7 mouse cellular contexts compared by ENCODE assay signal in genomic region chrX:7733571-7734156, GRCm38 (mm10). TPM values are rescaled to one million over a fixed set of nuclear protein-coding genes. Genes with fewer than 3 reads are reported as not detected.
DNase-seq lines count a peak whose midpoint lies in the region; ATAC-seq and TF ChIP-seq lines count a peak whose summit lies in the region.

No protein-coding gene starts in this region.

- no peaks in the 10 kb centered on the region for H3K9me3 ChIP-seq in CH12.LX (replicated peaks; ENCODE audit: low read length)
- H3K9me3 ChIP-seq in heart, embryonic 15.5 days (replicated peaks): no peaks in the 10 kb centered on the region

- peaks cover 0 to 36% of the 10 kb centered on the region in 2 experiments for H3K36me3 ChIP-seq in CH12.LX (replicated peaks in 1 of 2; ENCODE audit: control insufficient read depth in 1 of 2, insufficient read depth in 1 of 2, low read length in 1 of 2)
- H3K36me3 ChIP-seq in heart, embryonic 15.5 days: no peaks in the 10 kb centered on the region

- dilution Hi-C loops in CH12.LX (cut with MboI; ENCODE audit: extremely low pct_ligation_motif_present, extremely low pct_unique_long_range_greater_than_20kb, low sequenced_read_pairs): no loop called here

- peak overlapping the region; percentile 71 for H3K9ac ChIP-seq in CH12.LX (ENCODE audit: insufficient read depth, low read depth)
- no peak overlapping the region for H3K9ac ChIP-seq in heart, embryonic 15.5 days

- peak overlapping the region; percentile 26; the same call in 1 of the 2 replicates for H3K27ac ChIP-seq in CH12.LX (ENCODE audit: insufficient read depth, low read depth)
- H3K27ac ChIP-seq in heart, embryonic 15.5 days: no peak overlapping the region

- in situ Hi-C loops in CH12.LX (cut with MboI; ENCODE audit: low pct_ligation_motif_present, low pct_unique_long_range_greater_than_20kb, low sequenced_read_pairs): no loop called here

- peak overlapping the region; percentile 54 for H3K4me2 ChIP-seq in CH12.LX (ENCODE audit: insufficient read depth, low read depth, poor library complexity, severe bottlenecking)
- H3K4me2 ChIP-seq in heart, embryonic 15.5 days: peak overlapping the region; percentile 33; the same call in 1 of the 2 replicates

- no peak for ATAC-seq in heart, embryonic 15.5 days (replicated peaks; ENCODE audit: insufficient number of reproducible peaks, insufficient read depth, low FRiP score, low read depth)

- peak overlapping the region; percentile 28 to 62 (median 46) for H3K4me3 ChIP-seq in CH12.LX (replicated peaks in 1 of 3; ENCODE audit: low read depth in 2 of 3, low read length in 2 of 3, poor library complexity in 1 of 3)
- H3K4me3 ChIP-seq in heart, embryonic 15.5 days: no peak overlapping the region

- peak; percentile 66 for DNase-seq in CH12.LX (ENCODE audit: extremely low read depth)
- peak; percentile 79 for DNase-seq in T-cell, adult 2 months (ENCODE audit: low spot score)
- DNase-seq in embryo, embryonic 11 days: peak; percentile 63
- peak; percentile 86 to 89 for DNase-seq in kidney, postnatal 4 days
- DNase-seq in lung, postnatal 10 days: peak; percentile 86
- peak; percentile 66 for DNase-seq in spleen, adult 12 weeks (ENCODE audit: low spot score)

- peak; percentile 47 for TF ChIP-seq RAD21 in CH12.LX (IDR thresholded peaks at IDR 0.05; ENCODE audit: low read depth, low read length)

- 21% methylated on average over 26 of the region's 26 CpGs for WGBS in heart, embryonic 15.5 days

- 0 out of 2 replicates have a peak, but pooled peaks cover 7% of the 10 kb centered on the region for H3K79me2 ChIP-seq in CH12.LX (replicated peaks; ENCODE audit: control insufficient read depth, extremely low read depth, insufficient read depth, poor library complexity, severe bottlenecking)

- TF ChIP-seq POLR2A in CH12.LX (IDR thresholded peaks at IDR 0.05; ENCODE audit: low read depth, low read length): peak; percentile 40; the same call in 1 of the 2 replicates

- peak in 1 of 2 experiments; percentile 73; a peak in 2 of 4 replicates for TF ChIP-seq CTCF in CH12.LX (conservative IDR thresholded peaks at IDR 0.05 in 1 of 2, IDR thresholded peaks at IDR 0.05 in 1 of 2; ENCODE audit: low read depth in 2 of 2, low read length in 2 of 2)

- TF ChIP-seq EP300 in CH12.LX (IDR thresholded peaks at IDR 0.05; ENCODE audit: low read length): no peak

- no peaks in the 10 kb centered on the region for H3K27me3 ChIP-seq in CH12.LX (replicated peaks)
- H3K27me3 ChIP-seq in heart, embryonic 15.5 days: no peaks in the 10 kb centered on the region

- peaks cover 6 to 45% of the 10 kb centered on the region in 2 experiments for H3K4me1 ChIP-seq in CH12.LX (ENCODE audit: control insufficient read depth in 1 of 2, insufficient read depth in 2 of 2)
- H3K4me1 ChIP-seq in heart, embryonic 15.5 days (replicated peaks): peaks cover 4% of the 10 kb centered on the region; the same call in 1 of the 2 replicates

TF ChIP-seq in CH12.LX, 34 proteins besides CTCF, POLR2A, EP300 and RAD21:
- TF ChIP-seq IRF4 (IDR thresholded peaks at IDR 0.05; ENCODE audit: low read depth, low read length): no peak
- TF ChIP-seq SMC3 (IDR thresholded peaks at IDR 0.05; ENCODE audit: low read depth, low read length): peak; percentile 52
- TF ChIP-seq MAZ (IDR thresholded peaks at IDR 0.05; ENCODE audit: low read depth, low read length): no peak
- TF ChIP-seq MXI1 (IDR thresholded peaks at IDR 0.05; ENCODE audit: low read depth, low read length): no peak
- TF ChIP-seq NRF1 (IDR thresholded peaks at IDR 0.05; ENCODE audit: low read depth, low read length): peak; percentile 61
- no peak for TF ChIP-seq ETS1 (conservative IDR thresholded peaks at IDR 0.05; ENCODE audit: low read depth, low read length)
- TF ChIP-seq MAFK (IDR thresholded peaks at IDR 0.05; ENCODE audit: insufficient replicate concordance, low read length): no peak
- no peak for TF ChIP-seq ZKSCAN1 (IDR thresholded peaks at IDR 0.05; ENCODE audit: borderline replicate concordance, low read depth, low read length)
- no peak for TF ChIP-seq KAT2A (IDR thresholded peaks at IDR 0.05; ENCODE audit: insufficient replicate concordance, low read length)
- TF ChIP-seq MEF2A (IDR thresholded peaks at IDR 0.05; ENCODE audit: borderline replicate concordance, low read depth, low read length): no peak
- TF ChIP-seq MAX (IDR thresholded peaks at IDR 0.05; ENCODE audit: low read length): no peak
- peak; percentile 54; the same call in 1 of the 2 replicates for TF ChIP-seq TCF12 (IDR thresholded peaks at IDR 0.05; ENCODE audit: low read depth, low read length)
- TF ChIP-seq HCFC1 (IDR thresholded peaks at IDR 0.05; ENCODE audit: low read depth, low read length): peak; percentile 23; the same call in 1 of the 2 replicates
- no peak for TF ChIP-seq BHLHE40 (IDR thresholded peaks at IDR 0.05; ENCODE audit: low read depth, low read length)

RNA-seq across cellular contexts. Expression of gene Praf2, which starts 5.4 kb away (rescaled TPM):
- total RNA-seq in CH12.LX (2012; rRNA removed): 41.8 and 49.1 TPM in 2 replicates
- 25.7 and 26.9 TPM in 2 replicates for total RNA-seq in CH12.LX (2014; rRNA removed)
- polyA plus RNA-seq in CH12.LX (2012; ENCODE audit: insufficient read length, low read depth): 40.5 and 40.6 TPM in 2 replicates
- 30.5 and 39.4 TPM in 2 replicates for polyA plus RNA-seq in heart, embryonic 15.5 days (2015; fragmentation: Nextera tagmentation; extraction: Ambion mirVana)

RNA-seq across cellular contexts. Expression of gene Gm45208, which starts 11.6 kb away (rescaled TPM):
- total RNA-seq in CH12.LX (2012; rRNA removed): 0.47 TPM in 1 of 2 replicates, not detected in the other
- not detected in 2 replicates for total RNA-seq in CH12.LX (2014; rRNA removed)
- polyA plus RNA-seq in CH12.LX (2012; ENCODE audit: insufficient read length, low read depth): 13.0 and 13.1 TPM in 2 replicates
- 1.2 TPM in 1 of 2 replicates, not detected in the other for polyA plus RNA-seq in heart, embryonic 15.5 days (2015; fragmentation: Nextera tagmentation; extraction: Ambion mirVana)

RNA-seq across cellular contexts. Expression of gene Ccdc120, which starts 17.0 kb away (rescaled TPM):
- total RNA-seq in CH12.LX (2012; rRNA removed): 3.6 and 6.9 TPM in 2 replicates
- total RNA-seq in CH12.LX (2014; rRNA removed): 3.5 and 4.4 TPM in 2 replicates
- polyA plus RNA-seq in CH12.LX (2012; ENCODE audit: insufficient read length, low read depth): 6.9 and 9.0 TPM in 2 replicates
- polyA plus RNA-seq in heart, embryonic 15.5 days (2015; fragmentation: Nextera tagmentation; extraction: Ambion mirVana): 4.1 and 8.7 TPM in 2 replicates

RNA-seq across cellular contexts. Expression of gene Wdr45, which starts 19.5 kb away (rescaled TPM):
- total RNA-seq in CH12.LX (2012; rRNA removed): 13.9 and 21.4 TPM in 2 replicates
- total RNA-seq in CH12.LX (2014; rRNA removed): 19.4 and 24.1 TPM in 2 replicates
- 18.0 and 21.7 TPM in 2 replicates for polyA plus RNA-seq in CH12.LX (2012; ENCODE audit: insufficient read length, low read depth)
- polyA plus RNA-seq in heart, embryonic 15.5 days (2015; fragmentation: Nextera tagmentation; extraction: Ambion mirVana): 25.4 and 33.7 TPM in 2 replicates

RNA-seq across cellular contexts. Expression of gene Tfe3, which starts 28.7 kb away (rescaled TPM):
- total RNA-seq in CH12.LX (2012; rRNA removed): 12.9 and 15.9 TPM in 2 replicates
- 6.7 and 8.3 TPM in 2 replicates for total RNA-seq in CH12.LX (2014; rRNA removed)
- polyA plus RNA-seq in CH12.LX (2012; ENCODE audit: insufficient read length, low read depth): 26.0 TPM in 2 replicates
- 16.6 and 21.7 TPM in 2 replicates for polyA plus RNA-seq in heart, embryonic 15.5 days (2015; fragmentation: Nextera tagmentation; extraction: Ambion mirVana)
